Mouse (Mus musculus) limb, embryonic 10.5 days (tissue): ENCODE measurements at regions not wholly inside any gene's neighbourhood (a gene's known extent, or its start where the extent isn't known, plus 50 kb on each side); places are given as distances from the start of the nearest gene placed in this dataset.
"Not testable (repeated sequence)": the region's sequence is repeated elsewhere in the genome, so short reads cannot be mapped to it uniquely, and the experiment has no call there.

Experiments used
- DNase-seq: peaks from one replicate; pipeline ENCODE4 v3.0.0-alpha.2; 2017; ENCODE audit warnings: low spot score
- H3K27ac ChIP-seq: fragments of 300-500 bp; sonication (generic); 2 replicates; pipeline ENCODE4 v1.5.1; 2016; ENCODE audit warnings: mild to moderate bottlenecking
- H3K27me3 ChIP-seq: fragments of 300-500 bp; sonication (generic); 2 replicates; pipeline ENCODE4 v1.6.1; 2016; ENCODE audit warnings: low read depth, mild to moderate bottlenecking; ENCODE audit not compliant: poor library complexity, severe bottlenecking
- H3K36me3 ChIP-seq: fragments of 300-500 bp; sonication (generic); 2 replicates; pipeline ENCODE4 v1.6.1; 2016; ENCODE audit warnings: mild to moderate bottlenecking, moderate library complexity
- H3K4me1 ChIP-seq: fragments of 300-500 bp; sonication (generic); 2 replicates; pipeline ENCODE4 v1.6.1; 2016
- H3K4me3 ChIP-seq: fragments of 300-500 bp; sonication (generic); 2 replicates; pipeline ENCODE4 v1.5.1; 2016; ENCODE audit warnings: mild to moderate bottlenecking, moderate library complexity
- H3K9me3 ChIP-seq: fragments of 300-500 bp; sonication (generic); replicated peaks from 2 replicates; pipeline ENCODE4 v1.6.1; 2016; ENCODE audit warnings: mild to moderate bottlenecking
- WGBS: fragments of 180-500 bp; shearing (Covaris S2); methylation state at CpG from one replicate; pipeline ENCODE4 v1.1.7; 2016; 5-methylcytosine and 5-hydroxymethylcytosine counted together

GRCm38 (mm10) chr17:52351293-52351692 is 251.2 kb upstream of the Kcnh8 start:
- H3K4me1 ChIP-seq: no peaks in the 10 kb centered on the region
- H3K36me3 ChIP-seq: no peaks in the 10 kb centered on the region
- 90% methylated on average over 8 of the region's 8 CpGs for WGBS
- H3K27ac ChIP-seq: no peak overlapping the region
- no peak for DNase-seq
- no peaks in the 10 kb centered on the region for H3K9me3 ChIP-seq
- H3K27me3 ChIP-seq: no peaks in the 10 kb centered on the region
- no peak overlapping the region for H3K4me3 ChIP-seq

- H3K27ac ChIP-seq: no peak overlapping the region
- H3K36me3 ChIP-seq: no peaks in the 10 kb centered on the region
These were observed 251.8 kb upstream of the Kcnh8 start for GRCm38 (mm10) chr17:52350696-52351095.

DNA sequence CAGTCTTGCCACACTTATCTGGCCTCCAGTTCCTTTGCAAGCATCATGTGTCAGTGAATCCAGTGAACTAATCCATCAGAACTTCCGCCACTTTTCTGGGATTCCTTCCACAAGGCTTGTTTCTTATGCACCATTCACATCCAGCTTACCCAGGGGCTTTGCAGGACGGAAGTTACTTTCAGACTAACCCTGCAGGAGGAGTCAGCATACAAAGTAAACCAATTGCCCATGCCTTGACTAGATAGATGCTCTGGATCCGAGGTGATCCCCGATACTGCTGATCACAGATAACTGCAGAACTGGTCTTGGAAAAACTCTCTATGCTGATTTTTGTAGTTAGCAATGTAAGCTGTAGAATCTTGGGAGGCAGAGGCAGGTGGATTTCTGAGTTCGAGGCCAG is 252.6 kb upstream of the Kcnh8 start:
- H3K27me3 ChIP-seq: no peaks in the 10 kb centered on the region
- no peak for DNase-seq
- H3K9me3 ChIP-seq: no peaks in the 10 kb centered on the region
- H3K4me1 ChIP-seq: no peaks in the 10 kb centered on the region
- no peak overlapping the region for H3K4me3 ChIP-seq
- no peak overlapping the region for H3K27ac ChIP-seq
- no peaks in the 10 kb centered on the region for H3K36me3 ChIP-seq
- 89% methylated on average over 5 of the region's 5 CpGs for WGBS

More at GRCm38 (mm10) chr17:52350696-52351095, 251.8 kb upstream of the Kcnh8 start:
- H3K27me3 ChIP-seq: no peaks in the 10 kb centered on the region
- no peak overlapping the region for H3K4me3 ChIP-seq
- H3K9me3 ChIP-seq: no peaks in the 10 kb centered on the region
- DNase-seq: no peak
- H3K4me1 ChIP-seq: no peaks in the 10 kb centered on the region

DNA sequence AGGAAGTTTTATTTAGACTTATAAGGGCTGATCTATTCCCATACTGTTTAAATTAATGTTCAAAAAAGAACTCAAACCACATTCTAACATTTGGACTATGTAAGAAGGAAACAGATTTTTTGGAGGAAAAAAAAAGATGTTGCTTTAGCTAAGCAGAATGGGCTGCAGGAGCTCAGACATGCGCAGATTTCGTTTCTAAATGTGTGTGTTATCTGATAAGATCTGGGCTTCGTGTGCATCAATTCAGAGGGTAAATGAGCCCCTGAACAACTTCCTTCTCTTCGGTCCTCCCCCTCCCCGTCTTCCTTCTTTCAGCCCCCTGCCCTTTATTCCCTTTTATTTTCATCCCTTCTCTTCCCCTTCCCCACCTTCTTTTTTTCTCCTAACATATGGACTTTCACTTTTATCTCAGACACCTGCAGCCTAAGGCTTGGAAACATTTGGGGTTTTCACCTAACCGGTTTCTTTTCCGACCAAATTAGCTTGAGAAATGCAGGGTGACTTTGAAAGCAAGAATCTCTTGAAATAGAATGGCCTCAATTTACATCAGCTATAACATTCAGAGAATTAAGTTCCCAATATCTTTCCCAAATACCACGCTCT is 253.9 kb upstream of the Kcnh8 start:
- H3K27ac ChIP-seq: no peak overlapping the region
- DNase-seq: no peak
- H3K27me3 ChIP-seq: no peaks in the 10 kb centered on the region
- 73% methylated on average over 8 of the region's 8 CpGs for WGBS
- H3K4me3 ChIP-seq: no peak overlapping the region
- no peaks in the 10 kb centered on the region for H3K9me3 ChIP-seq
- no peaks in the 10 kb centered on the region for H3K36me3 ChIP-seq
- H3K4me1 ChIP-seq: no peaks in the 10 kb centered on the region

DNA sequence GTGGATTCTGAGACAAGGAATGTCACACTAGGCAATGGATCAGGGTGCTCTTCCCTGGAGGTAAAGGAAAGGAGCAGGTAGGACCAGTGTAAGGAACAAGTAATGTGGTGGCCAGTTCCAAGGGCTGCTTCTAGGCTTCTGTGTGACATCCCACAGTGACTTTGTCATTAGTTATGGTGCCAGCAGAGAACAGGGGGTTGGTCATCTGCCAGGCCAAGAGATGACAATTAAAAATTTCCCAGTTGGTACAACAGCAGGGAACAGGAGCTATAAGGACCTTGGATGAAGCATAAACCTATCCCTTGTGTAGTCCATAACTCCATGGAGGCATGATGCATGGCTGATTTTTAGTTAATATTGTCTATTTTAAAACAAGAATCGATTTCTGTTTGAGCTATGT is 281.9 kb upstream of the Kcnh8 start:
- no peaks in the 10 kb centered on the region for H3K9me3 ChIP-seq
- H3K36me3 ChIP-seq: no peaks in the 10 kb centered on the region
- H3K4me3 ChIP-seq: no peak overlapping the region
- H3K4me1 ChIP-seq: no peaks in the 10 kb centered on the region
- no peak for DNase-seq
- no peaks in the 10 kb centered on the region for H3K27me3 ChIP-seq
- WGBS: 58% methylated on average over 1 of the region's 1 CpGs
- no peak overlapping the region for H3K27ac ChIP-seq

DNA sequence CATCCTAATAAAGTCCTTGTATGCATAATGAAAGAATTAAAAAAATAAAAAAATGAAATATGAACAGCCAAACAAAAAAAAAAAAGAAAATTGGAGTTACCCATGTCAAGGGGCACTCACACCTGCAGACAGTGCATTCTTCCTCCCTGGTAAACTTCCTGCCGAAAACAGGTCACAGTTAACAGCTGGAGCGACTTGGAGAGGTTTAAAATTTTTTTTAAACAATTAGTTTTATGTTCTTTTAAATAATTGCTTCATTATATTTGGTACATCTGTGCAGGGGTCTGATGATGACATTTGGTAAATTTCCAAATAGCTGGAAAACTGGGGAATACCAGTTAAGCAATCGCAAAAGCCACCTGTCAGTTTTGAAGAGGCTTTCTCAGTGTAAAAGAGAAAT is 285.5 kb upstream of the Kcnh8 start:
- Histone ChIP-seq H3K27me3 (no peaks in the 10 kb centered on the region), H3K4me1 (no peaks in the 10 kb centered on the region), H3K36me3 (no peaks in the 10 kb centered on the region), H3K4me3 (no peak overlapping the region), H3K27ac (no peak overlapping the region), H3K9me3 (no peaks in the 10 kb centered on the region)
- no peak for DNase-seq
- WGBS: 86% methylated on average over 3 of the region's 3 CpGs

DNA sequence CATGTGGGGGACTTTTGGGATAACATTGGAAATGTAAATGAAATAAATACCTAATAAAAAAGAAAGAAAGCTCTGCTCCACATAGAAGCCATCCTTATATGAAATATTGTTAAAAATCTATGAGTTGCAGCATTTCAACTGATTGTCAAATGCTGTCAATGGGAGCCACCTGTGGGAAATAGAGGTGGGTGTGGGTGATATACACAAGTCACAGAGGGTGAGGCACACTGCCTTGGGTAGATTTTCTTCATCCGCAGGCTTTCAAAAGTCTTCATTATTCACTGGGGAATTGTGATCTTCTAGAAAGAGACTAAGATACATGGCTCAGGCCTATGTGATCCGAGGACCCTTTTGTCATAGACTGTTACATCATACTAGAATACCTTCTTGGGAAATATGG is 286.6 kb upstream of the Kcnh8 start:
- Histone ChIP-seq H3K9me3 (no peaks in the 10 kb centered on the region), H3K4me3 (no peak overlapping the region), H3K36me3 (no peaks in the 10 kb centered on the region), H3K27ac (no peak overlapping the region), H3K4me1 (no peaks in the 10 kb centered on the region), H3K27me3 (no peaks in the 10 kb centered on the region)
- WGBS: 93% methylated on average over 2 of the region's 2 CpGs
- DNase-seq: no peak

GRCm38 (mm10) chr17:52315456-52315855 is 287.1 kb upstream of the Kcnh8 start:
- WGBS: 62% methylated on average over 2 of the region's 2 CpGs
- not testable (repeated sequence) for H3K36me3 ChIP-seq, H3K27ac ChIP-seq, H3K27me3 ChIP-seq, H3K4me3 ChIP-seq, H3K9me3 ChIP-seq, H3K4me1 ChIP-seq, DNase-seq

- H3K36me3 ChIP-seq: no peaks in the 10 kb centered on the region
- no peaks in the 10 kb centered on the region for H3K4me1 ChIP-seq
- no peaks in the 10 kb centered on the region for H3K9me3 ChIP-seq
- no peaks in the 10 kb centered on the region for H3K27me3 ChIP-seq
- no peak overlapping the region for H3K27ac ChIP-seq
- no peak for DNase-seq
- H3K4me3 ChIP-seq: no peak overlapping the region
- 97% methylated on average over 1 of the region's 1 CpGs for WGBS
These were observed 290.5 kb upstream of the Kcnh8 start for GRCm38 (mm10) chr17:52312043-52312442.

DNA sequence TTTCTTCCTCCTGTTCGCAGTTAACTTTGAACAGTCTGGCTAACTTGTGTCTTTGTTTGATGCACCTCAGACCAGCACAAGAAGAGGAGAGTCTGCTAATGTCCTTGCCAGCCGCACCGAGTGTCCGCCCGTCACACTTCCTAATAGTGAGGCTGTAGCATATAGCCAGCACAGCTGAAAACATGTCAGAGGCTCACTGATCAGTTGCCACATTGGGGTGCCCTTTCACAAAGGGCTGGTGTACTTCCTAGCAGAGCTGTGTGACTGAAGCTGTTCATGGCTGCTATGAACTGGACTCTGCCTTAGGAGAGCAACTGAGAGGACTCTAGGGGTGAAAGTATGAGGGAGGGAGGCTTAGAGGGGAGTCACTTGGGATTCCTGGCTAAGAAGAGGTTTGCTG is 293.7 kb upstream of the Kcnh8 start:
- no peaks in the 10 kb centered on the region for H3K4me1 ChIP-seq
- H3K4me3 ChIP-seq: no peak overlapping the region
- WGBS: 93% methylated on average over 5 of the region's 5 CpGs
- H3K36me3 ChIP-seq: no peaks in the 10 kb centered on the region
- no peak for DNase-seq
- no peaks in the 10 kb centered on the region for H3K27me3 ChIP-seq
- no peak overlapping the region for H3K27ac ChIP-seq
- H3K9me3 ChIP-seq: no peaks in the 10 kb centered on the region

DNA sequence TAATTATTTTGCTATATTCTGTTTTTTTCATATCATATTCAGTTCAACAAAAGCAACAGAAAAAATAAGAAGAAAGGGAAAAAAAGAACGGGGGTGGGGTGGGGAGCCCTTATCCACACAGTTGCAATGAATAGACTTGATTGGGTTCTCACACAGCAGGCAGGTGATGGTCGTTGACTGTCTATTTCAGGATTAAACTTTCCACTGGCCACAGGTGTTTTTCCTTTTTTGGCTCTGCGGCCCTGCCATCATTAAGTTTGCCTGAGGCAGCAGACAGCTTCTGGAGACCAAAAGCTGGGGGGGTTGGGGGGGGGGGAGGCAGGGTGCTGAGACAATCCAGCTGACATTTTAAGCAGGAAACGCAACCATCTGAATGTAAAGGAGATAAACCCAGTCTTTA is 298.4 kb upstream of the Kcnh8 start:
- Histone ChIP-seq H3K9me3 (no peaks in the 10 kb centered on the region), H3K27me3 (no peaks in the 10 kb centered on the region), H3K27ac (no peak overlapping the region), H3K4me3 (no peak overlapping the region), H3K4me1 (no peaks in the 10 kb centered on the region), H3K36me3 (no peaks in the 10 kb centered on the region)
- DNase-seq: no peak
- WGBS: 87% methylated on average over 4 of the region's 4 CpGs

GRCm38 (mm10) chr17:52303320-52303719 is 299.2 kb upstream of the Kcnh8 start:
- Histone ChIP-seq H3K4me3 (no peak overlapping the region), H3K27me3 (no peaks in the 10 kb centered on the region), H3K36me3 (no peaks in the 10 kb centered on the region), H3K27ac (no peak overlapping the region), H3K9me3 (no peaks in the 10 kb centered on the region), H3K4me1 (no peaks in the 10 kb centered on the region)
- no peak for DNase-seq
- 91% methylated on average over 4 of the region's 4 CpGs for WGBS

- H3K4me3 ChIP-seq: no peak overlapping the region
- H3K9me3 ChIP-seq: no peaks in the 10 kb centered on the region
- H3K27me3 ChIP-seq: no peaks in the 10 kb centered on the region
- H3K4me1 ChIP-seq: no peaks in the 10 kb centered on the region
- DNase-seq: no peak
- no peaks in the 10 kb centered on the region for H3K36me3 ChIP-seq
- 97% methylated on average over 4 of the region's 4 CpGs for WGBS
- H3K27ac ChIP-seq: no peak overlapping the region
These were observed 302.7 kb upstream of the Kcnh8 start for GRCm38 (mm10) chr17:52299769-52300168.

- 83% methylated on average over 2 of the region's 2 CpGs for WGBS
These were observed 317.1 kb upstream of the Kcnh8 start for GRCm38 (mm10) chr17:52285392-52285791.

More at GRCm38 (mm10) chr17:52285392-52285791, 317.1 kb upstream of the Kcnh8 start:
- DNase-seq: no peak
- no peaks in the 10 kb centered on the region for H3K9me3 ChIP-seq
- no peak overlapping the region for H3K27ac ChIP-seq
- H3K27me3 ChIP-seq: no peaks in the 10 kb centered on the region
- H3K4me1 ChIP-seq: no peaks in the 10 kb centered on the region
- no peak overlapping the region for H3K4me3 ChIP-seq
- no peaks in the 10 kb centered on the region for H3K36me3 ChIP-seq
